Mouse (Mus musculus) myocyte (in vitro differentiated cells): ENCODE measurements at regions not wholly inside any gene's neighbourhood (a gene's known extent, or its start where the extent isn't known, plus 50 kb on each side); places are given as distances from the start of the nearest gene placed in this dataset.

ENCODE experiments used
- H3K27me3 ChIP-seq: one replicate; pipeline ENCODE4 v1.6.1; 2011; ENCODE audit not compliant: control insufficient read depth, insufficient read depth, insufficient read length
- H3K36me3 ChIP-seq: one replicate; pipeline ENCODE4 v1.6.1; 2011; ENCODE audit not compliant: control insufficient read depth, insufficient read depth
- H3K4me2 ChIP-seq: one replicate; pipeline ENCODE4 v1.6.1; 2011; ENCODE audit warnings: low read depth, control low read depth
- H3K4me3 ChIP-seq: one replicate; pipeline ENCODE4 v1.5.1; 2011; ENCODE audit warnings: mild to moderate bottlenecking, control low read depth, moderate library complexity
- H3K79me2 ChIP-seq: one replicate; pipeline ENCODE4 v1.6.1; 2011; ENCODE audit not compliant: control insufficient read depth, insufficient read depth
- H3ac ChIP-seq: one replicate; pipeline ENCODE4 v1.6.1; 2011; ENCODE audit not compliant: control insufficient read depth, insufficient read length
- CEBPB ChIP-seq: IDR thresholded peaks from 2 replicates; pipeline ENCODE4 v1.6.1; 2011; ENCODE audit warnings: mild to moderate bottlenecking, moderate library complexity; ENCODE audit not compliant: poor library complexity, insufficient read depth, severe bottlenecking
- E2F4 ChIP-seq: IDR thresholded peaks from one replicate; pipeline ENCODE4 v1.6.1; 2011; ENCODE audit warnings: mild to moderate bottlenecking, control low read depth, moderate library complexity; ENCODE audit not compliant: insufficient read depth
- MAX ChIP-seq: IDR thresholded peaks from one replicate; pipeline ENCODE4 v1.6.1; 2011; ENCODE audit warnings: low read depth, mild to moderate bottlenecking, control low read depth
- MYOD1 ChIP-seq, 3 experiments: IDR thresholded peaks; one replicate each; pipeline ENCODE4 v1.6.1; 2011; ENCODE audit warnings: control low read depth in 2 of 3, low read depth in 2 of 3, mild to moderate bottlenecking in 2 of 3, moderate library complexity in 1 of 3; ENCODE audit not compliant: insufficient read length in 2 of 3, control insufficient read depth in 1 of 3
- MYOG ChIP-seq, 3 experiments: IDR thresholded peaks; one replicate each; pipeline ENCODE4 v1.6.1; 2011; ENCODE audit warnings: control low read depth in 2 of 3, low read depth in 2 of 3, mild to moderate bottlenecking in 2 of 3; ENCODE audit not compliant: insufficient read length in 2 of 3, control insufficient read depth in 1 of 3, insufficient read depth in 1 of 3
- POLR2A ChIP-seq: IDR thresholded peaks from one replicate; pipeline ENCODE4 v1.6.1; 2011; ENCODE audit warnings: low read depth, mild to moderate bottlenecking, control low read depth, moderate library complexity; ENCODE audit not compliant: insufficient read length
- POLR2AphosphoS2 ChIP-seq: IDR thresholded peaks from one replicate; pipeline ENCODE4 v1.6.1; 2011; ENCODE audit warnings: low read depth, control low read depth; ENCODE audit not compliant: insufficient read length
- REST ChIP-seq: IDR thresholded peaks from one replicate; pipeline ENCODE4 v1.6.1; 2011; ENCODE audit warnings: mild to moderate bottlenecking, control low read depth, moderate library complexity; ENCODE audit not compliant: insufficient read depth, insufficient read length
- SRF ChIP-seq: IDR thresholded peaks from one replicate; pipeline ENCODE4 v1.6.1; 2011; ENCODE audit warnings: low read depth; ENCODE audit not compliant: control insufficient read depth, insufficient read length
- TCF12 ChIP-seq: IDR thresholded peaks from one replicate; pipeline ENCODE4 v1.6.1; 2011; ENCODE audit warnings: mild to moderate bottlenecking, control low read depth; ENCODE audit not compliant: poor library complexity, insufficient read depth, severe bottlenecking
- TCF3 ChIP-seq: IDR thresholded peaks from one replicate; pipeline ENCODE4 v1.6.1; 2011; ENCODE audit warnings: low read depth, control low read depth; ENCODE audit not compliant: insufficient read length
- USF1 ChIP-seq: IDR thresholded peaks from one replicate; pipeline ENCODE4 v1.6.1; 2011; ENCODE audit warnings: low read depth, mild to moderate bottlenecking, control low read depth, moderate library complexity

GRCm38 (mm10) chr12:54499963-54500362 lies 156.4 kb downstream of the Sptssa start:
- Histone ChIP-seq H3K36me3 (no peaks in the 10 kb centered on the region), H3K4me3 (no peak overlapping the region), H3K4me2 (no peak overlapping the region), H3K79me2 (no peaks in the 10 kb centered on the region), H3ac (no peak overlapping the region), H3K27me3 (no peaks in the 10 kb centered on the region)
- TF ChIP-seq E2F4: no peak
- no peak for TF ChIP-seq POLR2A
- no peak for TF ChIP-seq USF1
- TF ChIP-seq MYOG (IDR thresholded peaks at IDR 0.05; ENCODE audit: control insufficient read depth in 1 of 3, insufficient read depth in 1 of 3, insufficient read length in 2 of 3, low read depth in 2 of 3): no peak

GRCm38 (mm10) chr12:54495701-54496374 lies 160.5 kb downstream of the Sptssa start:
- no peaks in the 10 kb centered on the region for H3K36me3 ChIP-seq
- peak overlapping the region; percentile 64 for H3K4me2 ChIP-seq
- TF ChIP-seq MYOG (IDR thresholded peaks at IDR 0.05; ENCODE audit: control insufficient read depth in 1 of 3, insufficient read depth in 1 of 3, insufficient read length in 2 of 3, low read depth in 2 of 3) (peak in 1 of 3 experiments; percentile 14), REST (no peak), TCF12 (no peak), CEBPB (peak; percentile 88), USF1 (peak; percentile 2), E2F4 (no peak), POLR2A (no peak), TCF3 (no peak), POLR2AphosphoS2 (no peak)
- H3ac ChIP-seq: no peak overlapping the region
- H3K4me3 ChIP-seq: no peak overlapping the region
- no peaks in the 10 kb centered on the region for H3K79me2 ChIP-seq
- no peaks in the 10 kb centered on the region for H3K27me3 ChIP-seq

DNA sequence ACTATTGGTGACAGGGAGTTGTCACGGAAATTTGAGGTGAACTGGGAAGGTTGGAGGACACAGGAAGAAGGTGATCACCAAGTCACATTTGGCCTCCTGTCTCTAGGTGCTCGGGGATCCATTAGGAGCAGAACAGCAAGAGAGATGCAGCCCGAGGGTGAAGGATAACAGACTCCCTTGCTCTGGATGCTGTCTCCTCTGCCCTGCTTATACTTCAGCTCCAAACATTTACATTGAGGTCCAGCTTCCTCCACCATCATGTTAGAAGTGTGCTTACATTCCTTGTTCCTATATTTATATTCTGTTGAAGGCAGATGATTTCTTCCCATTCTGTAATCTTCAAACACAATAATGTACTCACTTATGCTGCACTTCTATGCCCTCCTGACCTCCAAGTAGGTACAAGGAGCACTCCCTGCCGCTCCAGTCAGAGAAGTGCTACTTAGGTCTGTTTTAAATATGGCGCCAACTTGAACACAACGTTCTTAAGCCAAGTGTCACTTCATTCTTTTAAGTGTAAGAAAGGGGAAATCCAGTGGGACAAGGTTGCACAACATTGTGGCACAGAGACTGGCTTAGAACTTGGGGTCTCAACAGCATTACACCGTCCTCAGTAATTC lies 161.5 kb downstream of the Sptssa start:
- H3K36me3 ChIP-seq: no peaks in the 10 kb centered on the region
- no peak overlapping the region for H3K4me3 ChIP-seq
- peak overlapping the region; percentile 64 for H3K4me2 ChIP-seq
- no peak overlapping the region for H3ac ChIP-seq
- TF ChIP-seq CEBPB (0 out of 2 replicates have a peak, but pooled peaks have one; percentile 17), MYOD1 (IDR thresholded peaks at IDR 0.05; ENCODE audit: control insufficient read depth in 1 of 3, insufficient read length in 2 of 3, low read depth in 2 of 3) (no peak)
- no peaks in the 10 kb centered on the region for H3K79me2 ChIP-seq
- H3K27me3 ChIP-seq: no peaks in the 10 kb centered on the region

DNA sequence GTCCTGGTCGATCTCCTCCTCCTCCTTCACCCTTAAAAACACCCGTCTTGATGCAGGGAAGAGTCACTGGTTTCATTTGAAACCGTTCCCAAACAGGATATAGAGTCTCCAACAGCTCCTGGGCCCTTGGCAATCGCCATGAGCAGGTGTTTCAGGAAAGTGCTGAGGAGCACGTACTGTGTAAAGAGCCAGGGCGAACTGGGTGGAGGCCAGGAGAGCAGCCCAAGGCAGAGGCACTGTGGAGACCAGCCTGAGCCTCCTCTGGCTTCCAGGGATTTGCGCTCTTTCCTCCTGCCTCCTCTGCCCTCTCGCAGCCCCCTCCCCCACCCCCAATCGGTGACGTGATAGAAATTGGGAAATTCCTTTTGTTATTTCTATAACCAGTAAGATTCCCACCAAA lies 163.6 kb downstream of the Sptssa start:
- Histone ChIP-seq H3K79me2 (no peaks in the 10 kb centered on the region), H3K4me2 (no peak overlapping the region), H3K27me3 (no peaks in the 10 kb centered on the region), H3ac (no peak overlapping the region), H3K4me3 (no peak overlapping the region), H3K36me3 (no peaks in the 10 kb centered on the region)
- peak in 1 of 3 experiments; percentile 6 for TF ChIP-seq MYOD1 (IDR thresholded peaks at IDR 0.05; ENCODE audit: control insufficient read depth in 1 of 3, insufficient read length in 2 of 3, low read depth in 2 of 3)
- no peak for TF ChIP-seq REST

GRCm38 (mm10) chr12:54490460-54490859 lies 165.9 kb downstream of the Sptssa start:
- no peak overlapping the region for H3K4me2 ChIP-seq
- H3K4me3 ChIP-seq: no peak overlapping the region
- no peaks in the 10 kb centered on the region for H3K79me2 ChIP-seq
- no peak for TF ChIP-seq E2F4
- no peak for TF ChIP-seq MYOG (IDR thresholded peaks at IDR 0.05; ENCODE audit: control insufficient read depth in 1 of 3, insufficient read depth in 1 of 3, insufficient read length in 2 of 3, low read depth in 2 of 3)
- TF ChIP-seq TCF12: no peak
- no peak for TF ChIP-seq MYOD1 (IDR thresholded peaks at IDR 0.05; ENCODE audit: control insufficient read depth in 1 of 3, insufficient read length in 2 of 3, low read depth in 2 of 3)
- no peak for TF ChIP-seq REST
- TF ChIP-seq POLR2AphosphoS2: no peak
- TF ChIP-seq TCF3: no peak
- TF ChIP-seq POLR2A: no peak
- TF ChIP-seq SRF: no peak
- TF ChIP-seq MAX: no peak
- TF ChIP-seq CEBPB: no peak
- no peaks in the 10 kb centered on the region for H3K36me3 ChIP-seq
- no peaks in the 10 kb centered on the region for H3K27me3 ChIP-seq
- no peak overlapping the region for H3ac ChIP-seq
